In the genomic region with DNA sequence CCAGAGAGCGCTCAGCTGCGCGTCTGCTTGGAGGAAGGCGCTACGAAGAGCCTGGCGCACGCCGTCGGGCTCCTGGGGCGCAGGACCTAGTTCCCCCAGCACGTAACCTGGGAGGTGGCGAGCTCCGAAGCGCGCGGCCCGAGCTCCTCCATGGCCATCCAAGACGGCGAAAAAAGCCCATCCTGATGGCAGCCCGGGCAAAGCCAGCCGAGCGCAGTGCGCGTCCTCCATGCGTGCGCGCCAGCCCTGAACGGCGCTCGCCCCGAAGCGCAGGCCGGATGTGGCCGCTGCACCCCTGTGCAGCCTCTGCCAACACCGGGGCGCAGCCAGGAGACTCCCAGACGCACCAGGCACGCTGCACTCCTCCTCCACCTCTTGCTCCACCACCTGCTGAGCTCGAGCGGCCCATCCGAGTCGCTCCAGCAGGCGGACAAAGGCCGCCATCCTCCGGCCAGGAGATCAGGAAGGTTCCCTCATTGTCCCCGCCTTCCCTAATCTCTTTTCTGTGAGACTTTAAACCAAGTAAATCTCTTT, we compare ENCODE assay signal across 8 mouse cellular contexts. TPM values are rescaled to one million over a fixed set of nuclear protein-coding genes. Genes with fewer than 3 reads are reported as not detected.
A peak's percentile ranks its signal among the peaks of the same experiment; 100 is the strongest.
DNase-seq lines count a peak whose midpoint lies in the region; ATAC-seq and TF ChIP-seq lines count a peak whose summit lies in the region.

A gene (minus strand): TSS at position 484 of the 534 bp plus-strand sequence.

- peak within 1 kb of the TSS; percentile 40 for H3K4me2 ChIP-seq in kidney, postnatal 0 days (ENCODE audit: low read length)
- H3K4me2 ChIP-seq in embryonic facial prominence, embryonic 13.5 days = peak within 1 kb of the TSS; percentile 54
- H3K4me2 ChIP-seq in limb, embryonic 12.5 days = peak within 1 kb of the TSS; percentile 51

- peaks cover 35% of the 10 kb centered on the region for H3K27me3 ChIP-seq in kidney, postnatal 0 days (ENCODE audit: insufficient read depth, low read length)
- peaks cover 64% of the 10 kb centered on the region for H3K27me3 ChIP-seq in embryonic facial prominence, embryonic 13.5 days
- peaks cover 76% of the 10 kb centered on the region for H3K27me3 ChIP-seq in limb, embryonic 12.5 days

- no peaks in the 10 kb centered on the region; the same call in 1 of the 2 replicates for H3K9me3 ChIP-seq in kidney, postnatal 0 days (replicated peaks; ENCODE audit: low read length)
- peaks cover 2% of the 10 kb centered on the region; the same call in 1 of the 2 replicates for H3K9me3 ChIP-seq in embryonic facial prominence, embryonic 13.5 days
- 0 out of 2 replicates have a peak, but pooled peaks cover 3% of the 10 kb centered on the region for H3K9me3 ChIP-seq in limb, embryonic 12.5 days

- H3K4me1 ChIP-seq in kidney, postnatal 0 days (replicated peaks; ENCODE audit: insufficient read depth, low read length) = 0 out of 2 replicates have a peak, but pooled peaks cover 4% of the 10 kb centered on the region
- H3K4me1 ChIP-seq in embryonic facial prominence, embryonic 13.5 days = peaks cover 18% of the 10 kb centered on the region
- H3K4me1 ChIP-seq in limb, embryonic 12.5 days (replicated peaks) = peaks cover 17% of the 10 kb centered on the region
- H3K4me1 ChIP-seq in olfactory bulb, adult 2 months (ENCODE audit: control insufficient read depth, insufficient read depth, low read length) = peaks cover 12% of the 10 kb centered on the region

- no peak for TF ChIP-seq POLR2A in olfactory bulb, adult 2 months (IDR thresholded peaks at IDR 0.05; ENCODE audit: insufficient read depth, low read depth, low read length)

- H3K27ac ChIP-seq in kidney, postnatal 0 days = no peak within 1 kb of the TSS
- H3K27ac ChIP-seq in embryonic facial prominence, embryonic 13.5 days = no peak within 1 kb of the TSS
- no peak within 1 kb of the TSS for H3K27ac ChIP-seq in limb, embryonic 12.5 days
- H3K27ac ChIP-seq in olfactory bulb, adult 2 months (ENCODE audit: insufficient read depth, low read depth, low read length) = no peak within 1 kb of the TSS

- no peak for TF ChIP-seq CTCF in kidney, postnatal 0 days (IDR thresholded peaks at IDR 0.05; ENCODE audit: low read depth)
- TF ChIP-seq CTCF in olfactory bulb, adult 2 months (IDR thresholded peaks at IDR 0.05; ENCODE audit: insufficient read depth, low read depth, low read length) = no peak

- WGBS in kidney, postnatal 0 days = under 1% methylated on average over 46 of the region's 46 CpGs
- under 1% methylated on average over 46 of the region's 46 CpGs for WGBS in embryonic facial prominence, embryonic 13.5 days
- under 1% methylated on average over 46 of the region's 46 CpGs for WGBS in limb, embryonic 12.5 days
- 3% methylated on average over 46 of the region's 46 CpGs for WGBS in olfactory bulb, adult 2 months

- 0 out of 2 replicates have a peak within 1 kb of the TSS, but pooled peaks have one; percentile 5 for H3K9ac ChIP-seq in kidney, postnatal 0 days (ENCODE audit: low read depth, low read length)
- peak within 1 kb of the TSS; percentile 52; the same call in 1 of the 2 replicates for H3K9ac ChIP-seq in embryonic facial prominence, embryonic 13.5 days
- H3K9ac ChIP-seq in limb, embryonic 12.5 days (replicated peaks) = no peak within 1 kb of the TSS

- no peak for DNase-seq in kidney, postnatal 0 days (ENCODE audit: low spot score)
- DNase-seq in kidney, adult 8-10 months = no peak
- no peak for DNase-seq in adipocyte (ENCODE audit: low spot score)
- no peak for DNase-seq in layer of hippocampus, adult 18-20 months (ENCODE audit: low spot score in 2 of 2)

- H3K4me3 ChIP-seq in kidney, postnatal 0 days (replicated peaks; ENCODE audit: low read depth, low read length) = peak within 1 kb of the TSS; percentile 19
- peak within 1 kb of the TSS; percentile 32 for H3K4me3 ChIP-seq in embryonic facial prominence, embryonic 13.5 days
- peak within 1 kb of the TSS; percentile 33 for H3K4me3 ChIP-seq in limb, embryonic 12.5 days (replicated peaks)
- 0 out of 2 replicates have a peak within 1 kb of the TSS, but pooled peaks have one; percentile 21 for H3K4me3 ChIP-seq in olfactory bulb, adult 2 months (ENCODE audit: insufficient read depth, low read depth, low read length)

- no peaks in the 10 kb centered on the region for H3K36me3 ChIP-seq in kidney, postnatal 0 days (ENCODE audit: insufficient read depth, low read length)
- H3K36me3 ChIP-seq in embryonic facial prominence, embryonic 13.5 days = no peaks in the 10 kb centered on the region
- no peaks in the 10 kb centered on the region for H3K36me3 ChIP-seq in limb, embryonic 12.5 days

- no peak for ATAC-seq in kidney, postnatal 0 days (replicated peaks; ENCODE audit: low FRiP score, low read depth)
- ATAC-seq in embryonic facial prominence, embryonic 13.5 days (ENCODE audit: insufficient number of reproducible peaks, insufficient read depth, low FRiP score, low TSS enrichment, low read depth) = no peak
- no peak for ATAC-seq in limb, embryonic 12.5 days (ENCODE audit: insufficient number of reproducible peaks, insufficient read depth, low FRiP score, low TSS enrichment, low read depth)
- no peak for ATAC-seq in monocyte, adult 5-6 weeks (replicated peaks; ENCODE audit: insufficient number of reproducible peaks, low FRiP score, low TSS enrichment, poor library complexity, severe bottlenecking)

RNA-seq across cellular contexts. Expression of the gene that starts here (rescaled TPM):
- 0.18 TPM in 1 of 2 replicates, not detected in the other for polyA plus RNA-seq in kidney, postnatal 0 days (2015; fragmentation: Nextera tagmentation; extraction: Ambion mirVana)
- not detected in 2 replicates for polyA plus RNA-seq in embryonic facial prominence, embryonic 13.5 days (2015; fragmentation: Nextera tagmentation; extraction: Ambion mirVana)
- not detected in 2 replicates for polyA plus RNA-seq in limb, embryonic 12.5 days (2016; fragmentation: Nextera tagmentation; extraction: Ambion mirVana)
- not detected in 2 replicates for polyA plus RNA-seq in olfactory bulb, adult 2 months (2012; ENCODE audit: insufficient read depth, insufficient read length, low replicate concordance, missing spikeins)
- total RNA-seq in layer of hippocampus, adult 18-20 months (2021) = not detected
- 1.9 TPM in 1 of 3 replicates, not detected in the others for total RNA-seq in monocyte, adult 5-6 weeks (2017)
